ENCODE assay signal across 26 mouse cellular contexts in genomic region chr10:22842113-22842512, GRCm38 (mm10). TPM values are rescaled to one million over a fixed set of nuclear protein-coding genes. Genes with fewer than 3 reads are reported as not detected.
"Had no signal": no experiment of that assay in that cellular context is flagged by ENCODE, and none has a peak within 500 bp of the region (broad histone marks: within the 10 kb centered on the region; RNA-seq: fewer than 3 reads in every experiment).

No protein-coding gene starts in this region.

- H3K9me3 ChIP-seq: heart, embryonic 13.5 days; heart, embryonic 15.5 days; hindbrain, embryonic 12.5 days; hindbrain, embryonic 15.5 days; kidney, embryonic 15.5 days; limb, embryonic 13.5 days; limb, embryonic 15.5 days; liver, embryonic 12.5 days had no signal

- ATAC-seq: hindbrain, postnatal 0 days; intestine, embryonic 16.5 days; liver, embryonic 12.5 days had no signal

- DNase-seq: gastrocnemius, postnatal 14 days; gastrocnemius, postnatal 36 days; heart, adult 11 months; heart, adult 2 months; heart, postnatal 14 days; heart, postnatal 36 days; kidney, adult 11 months; kidney, adult 2 months; kidney, adult 9 months; kidney, postnatal 14 days; kidney, postnatal 36 days; layer of hippocampus, adult 9-11 months; layer of hippocampus, postnatal 36 days; left cerebral cortex, postnatal 4 days had no signal

- H3K4me3 ChIP-seq: heart, adult 2 months; hindbrain, embryonic 12.5 days; hindbrain, embryonic 15.5 days; kidney, embryonic 15.5 days; limb, embryonic 13.5 days; limb, embryonic 15.5 days; liver, embryonic 12.5 days had no signal

- H3K4me1 ChIP-seq: hindbrain, embryonic 15.5 days; liver, embryonic 12.5 days had no signal

- H3K27ac ChIP-seq: heart, adult 2 months; heart, embryonic 13.5 days; heart, embryonic 15.5 days; hindbrain, embryonic 12.5 days; hindbrain, embryonic 15.5 days; hindbrain, postnatal 0 days; limb, embryonic 13.5 days; limb, embryonic 15.5 days; liver, embryonic 12.5 days; liver, embryonic 14.5 days had no signal

- H3K36me3 ChIP-seq: heart, embryonic 13.5 days; heart, embryonic 15.5 days; hindbrain, embryonic 12.5 days; hindbrain, embryonic 15.5 days; kidney, embryonic 15.5 days; limb, embryonic 13.5 days; limb, embryonic 15.5 days; liver, embryonic 12.5 days had no signal

- H3K4me2 ChIP-seq: hindbrain, embryonic 12.5 days; hindbrain, embryonic 15.5 days; limb, embryonic 13.5 days; limb, embryonic 15.5 days had no signal

- H3K9ac ChIP-seq: heart, embryonic 15.5 days; hindbrain, embryonic 12.5 days; hindbrain, embryonic 15.5 days; kidney, embryonic 15.5 days; limb, embryonic 13.5 days; limb, embryonic 15.5 days; liver, embryonic 12.5 days; liver, embryonic 14.5 days had no signal

RNA-seq across cellular contexts. Expression of gene Tcf21, which starts 22.1 kb away (rescaled TPM):
- polyA plus RNA-seq: limb, embryonic 11.5 days had no signal
